Mouse (Mus musculus) activated CD4-positive, CD25-positive, alpha-beta regulatory T cell (primary cell): ENCODE measurements around the gene Rpl23a. TPM values are rescaled to one million over a fixed set of nuclear protein-coding genes. Genes with fewer than 3 reads are reported as not detected.

Experiments
- polyA plus RNA-seq, 2 experiments: library from polyadenylated mRNA; unstranded; fragments of 100-300 nt; shearing (Covaris generic); gene quantifications; one replicate each; pipeline ENCODE4 v1.2.1; 2017

Rpl23a gene
- 1,000 to 10,000 TPM; 1,180 to 2,194 TPM for polyA plus RNA-seq

GRCm38 (mm10) chr11:78182961-78183844, at the start of gene Rpl23a:
Rpl23a (minus strand) TSS chr11:78183584.

GRCm38 (mm10) chr11:78193113-78193512, 9.7 kb upstream of the Rpl23a start, which contains the start of gene Proca1:
Proca1 (plus strand) TSS chr11:78193392.

GRCm38 (mm10) chr11:78188331-78189233, 5.2 kb upstream of the Rpl23a start, which contains the start of gene Rab34:
Rab34 (plus strand) TSS chr11:78188430.

GRCm38 (mm10) chr11:78176402-78176862, 7.0 kb downstream of the Rpl23a start, which contains the start of the genes Nek8 and Tlcd1:
Nek8 (minus strand) TSS chr11:78176675.
Tlcd1 (plus strand) TSS chr11:78176711.

GRCm38 (mm10) chr11:78164924-78165760, 18.2 kb downstream of the Rpl23a start, which contains the start of gene Traf4:
Traf4 (minus strand) TSS chr11:78165589.

Other genes with a start within 250 kb of the Rpl23a start
- gene Phf12, start 200.8 kb downstream of the Rpl23a start, polyA plus RNA-seq = 10 to 100 TPM; 42.1 to 43.8 TPM
- gene Dhrs13, start 151.3 kb downstream of the Rpl23a start, polyA plus RNA-seq = 1 to 10 TPM; 5.0 to 5.3 TPM
- gene Flot2, start 145.7 kb downstream of the Rpl23a start, polyA plus RNA-seq = 10 to 100 TPM; 41.5 to 48.8 TPM
- 10 to 100 TPM; 23.1 to 27.6 TPM for gene Eral1, start 103.2 kb downstream of the Rpl23a start, polyA plus RNA-seq
- gene Fam222b, start 88.9 kb downstream of the Rpl23a start, polyA plus RNA-seq = 10 to 100 TPM; 15.3 to 18.3 TPM
- 10 to 100 TPM; 33.0 to 39.8 TPM for gene Traf4, start 18.0 kb downstream of the Rpl23a start, polyA plus RNA-seq
- 10 to 100 TPM in 1 of 2 experiments, 1 to 10 TPM in 1; 9.3 to 10.9 TPM for gene Nek8, start 6.9 kb downstream of the Rpl23a start, polyA plus RNA-seq
- gene Tlcd1, start 6.9 kb downstream of the Rpl23a start, polyA plus RNA-seq = 1 to 10 TPM; 4.7 to 5.4 TPM
- under 1 TPM; 0.91 to 0.97 TPM for gene Rab34, start 4.8 kb upstream of the Rpl23a start, polyA plus RNA-seq
- under 1 TPM; 0.29 to 0.55 TPM for gene Proca1, start 9.8 kb upstream of the Rpl23a start, polyA plus RNA-seq
- 10 to 100 TPM; 78.8 to 95.9 TPM for gene Sdf2, start 62.2 kb upstream of the Rpl23a start, polyA plus RNA-seq
- gene Supt6, start 62.4 kb upstream of the Rpl23a start, polyA plus RNA-seq = 10 to 100 TPM; 15.5 to 29.0 TPM
- gene 2610507B11Rik, start 78.2 kb upstream of the Rpl23a start, polyA plus RNA-seq = 10 to 100 TPM; 40.4 to 65.7 TPM
- gene BC030499, start 107.3 kb upstream of the Rpl23a start, polyA plus RNA-seq = under 1 TPM; 0.27 to 0.36 TPM
- gene Spag5, start 117.9 kb upstream of the Rpl23a start, polyA plus RNA-seq = 1 to 10 TPM; 5.3 to 6.0 TPM
- gene Aldoc, start 139.4 kb upstream of the Rpl23a start, polyA plus RNA-seq = 10 to 100 TPM in 1 of 2 experiments, 1 to 10 TPM in 1; 2.4 to 12.9 TPM
- 100 to 1,000 TPM in 1 of 2 experiments, 10 to 100 TPM in 1; 70.7 to 114 TPM for gene Pigs, start 144.8 kb upstream of the Rpl23a start, polyA plus RNA-seq
- 100 to 1,000 TPM in 1 of 2 experiments, 10 to 100 TPM in 1; 57.5 to 101 TPM for gene Unc119, start 159.9 kb upstream of the Rpl23a start, polyA plus RNA-seq
- gene Foxn1, start 203.0 kb upstream of the Rpl23a start, polyA plus RNA-seq = not detected
- not detected for gene Slc13a2, start 238.6 kb upstream of the Rpl23a start, polyA plus RNA-seq